Comparison of ENCODE assay signal across 8 mouse cellular contexts in genomic region chr11:69912716-69913530, GRCm38 (mm10). TPM values are rescaled to one million over a fixed set of nuclear protein-coding genes. Genes with fewer than 3 reads are reported as not detected.
A peak's percentile ranks its signal among the peaks of the same experiment; 100 is the strongest.
DNase-seq lines count a peak whose midpoint lies in the region; ATAC-seq and TF ChIP-seq lines count a peak whose summit lies in the region.

No protein-coding gene starts in this region.

- H3K9me3 ChIP-seq in ES-Bruce4 (replicated peaks; ENCODE audit: control insufficient read depth, insufficient read depth, low read length, poor library complexity, severe bottlenecking) = no peaks in the 10 kb centered on the region
- H3K9me3 ChIP-seq in hindbrain, embryonic 12.5 days (replicated peaks) = no peaks in the 10 kb centered on the region

- H3K27me3 ChIP-seq in ES-Bruce4 (ENCODE audit: control insufficient read depth, insufficient read depth, low read length, poor library complexity, severe bottlenecking) = no peaks in the 10 kb centered on the region
- no peaks in the 10 kb centered on the region for H3K27me3 ChIP-seq in hindbrain, embryonic 12.5 days

- H3K4me1 ChIP-seq in ES-Bruce4 (ENCODE audit: control insufficient read depth, insufficient read depth, low read length) = no peaks in the 10 kb centered on the region
- peaks cover 29% of the 10 kb centered on the region for H3K4me1 ChIP-seq in hindbrain, embryonic 12.5 days

- no peak overlapping the region for H3K27ac ChIP-seq in ES-Bruce4 (ENCODE audit: insufficient read depth, low read length)
- peak overlapping the region; percentile 88; the same call in 1 of the 2 replicates for H3K27ac ChIP-seq in hindbrain, embryonic 12.5 days

- no peak for TF ChIP-seq POLR2A in ES-Bruce4 (IDR thresholded peaks at IDR 0.05; ENCODE audit: insufficient read depth, low read length)

- TF ChIP-seq EP300 in ES-Bruce4 (IDR thresholded peaks at IDR 0.05; ENCODE audit: insufficient read depth, low read depth, low read length) = no peak

- H3K36me3 ChIP-seq in ES-Bruce4 (ENCODE audit: control insufficient read depth, insufficient read depth, low read length, poor library complexity, severe bottlenecking) = peaks cover 38% of the 10 kb centered on the region
- H3K36me3 ChIP-seq in hindbrain, embryonic 12.5 days = peaks cover 85% of the 10 kb centered on the region

- WGBS in hindbrain, embryonic 12.5 days = 77% methylated on average over 15 of the region's 15 CpGs

- H3K9ac ChIP-seq in ES-Bruce4 (ENCODE audit: low read depth, poor library complexity, severe bottlenecking) = peak overlapping the region; percentile 71
- peak overlapping the region; percentile 88; the same call in 1 of the 2 replicates for H3K9ac ChIP-seq in hindbrain, embryonic 12.5 days

- DNase-seq in heart, adult 11 months = peak; percentile 93
- no peak for DNase-seq in heart, postnatal 4 days
- DNase-seq in lung, postnatal 10 days = peak; percentile 59
- no peak for DNase-seq in adrenal gland, postnatal 4 days (ENCODE audit: low spot score in 2 of 2)
- DNase-seq in cerebellum, postnatal 36 days = no peak
- DNase-seq in right cerebral cortex, postnatal 14 days = no peak

- peak overlapping the region; percentile 96 for H3K4me2 ChIP-seq in hindbrain, embryonic 12.5 days (replicated peaks)

- H3K4me3 ChIP-seq in ES-Bruce4 (ENCODE audit: low read depth, low read length) = peak overlapping the region; percentile 83
- H3K4me3 ChIP-seq in hindbrain, embryonic 12.5 days = peak overlapping the region; percentile 77

- no peak for TF ChIP-seq CTCF in ES-Bruce4 (IDR thresholded peaks at IDR 0.05; ENCODE audit: low read depth, low read length)

- peak; percentile 31 for ATAC-seq in hindbrain, embryonic 12.5 days (ENCODE audit: low FRiP score)

RNA-seq across cellular contexts. Expression of gene Gps2, which starts 0.8 kb away (rescaled TPM):
- 10 to 100 TPM; 29.6 to 33.0 TPM for total RNA-seq in heart, postnatal 4 days (2021)
- polyA plus RNA-seq in ES-Bruce4 (2011; ENCODE audit: insufficient read depth, insufficient read length, low read depth, missing spikeins) = 23.9 and 24.4 TPM in 2 replicates
- 84.7 and 90.1 TPM in 2 replicates for polyA plus RNA-seq in hindbrain, embryonic 12.5 days (2016; fragmentation: Nextera tagmentation; extraction: Ambion mirVana)
- total RNA-seq in adrenal gland, postnatal 4 days (2021) = 10 to 100 TPM; 60.0 to 67.0 TPM

RNA-seq across cellular contexts. Expression of gene Eif5a, which starts 8.8 kb away (rescaled TPM):
- 100 to 1,000 TPM; 550 to 556 TPM for total RNA-seq in heart, postnatal 4 days (2021)
- polyA plus RNA-seq in ES-Bruce4 (2011; ENCODE audit: insufficient read depth, insufficient read length, low read depth, missing spikeins) = 1,015 and 1,063 TPM in 2 replicates
- 1,354 and 1,360 TPM in 2 replicates for polyA plus RNA-seq in hindbrain, embryonic 12.5 days (2016; fragmentation: Nextera tagmentation; extraction: Ambion mirVana)
- 100 to 1,000 TPM; 598 to 600 TPM for total RNA-seq in adrenal gland, postnatal 4 days (2021)

RNA-seq across cellular contexts. Expression of gene Neurl4, which starts 12.1 kb away (rescaled TPM):
- 10 to 100 TPM; 45.8 to 48.5 TPM for total RNA-seq in heart, postnatal 4 days (2021)
- polyA plus RNA-seq in ES-Bruce4 (2011; ENCODE audit: insufficient read depth, insufficient read length, low read depth, missing spikeins) = 27.9 and 32.4 TPM in 2 replicates
- polyA plus RNA-seq in hindbrain, embryonic 12.5 days (2016; fragmentation: Nextera tagmentation; extraction: Ambion mirVana) = 15.0 and 15.2 TPM in 2 replicates
- 10 to 100 TPM; 45.9 to 53.3 TPM for total RNA-seq in adrenal gland, postnatal 4 days (2021)

RNA-seq across cellular contexts. Expression of gene 2810408A11Rik, which starts 12.1 kb away (rescaled TPM):
- 1 to 10 TPM; 5.2 to 6.2 TPM for total RNA-seq in heart, postnatal 4 days (2021)
- polyA plus RNA-seq in ES-Bruce4 (2011; ENCODE audit: insufficient read depth, insufficient read length, low read depth, missing spikeins) = 11.6 and 13.1 TPM in 2 replicates
- polyA plus RNA-seq in hindbrain, embryonic 12.5 days (2016; fragmentation: Nextera tagmentation; extraction: Ambion mirVana) = 17.8 TPM in 2 replicates
- total RNA-seq in adrenal gland, postnatal 4 days (2021) = 1 to 10 TPM; 4.8 to 5.6 TPM

RNA-seq across cellular contexts. Expression of gene Acap1, which starts 17.6 kb away (rescaled TPM):
- total RNA-seq in heart, postnatal 4 days (2021) = 1 to 10 TPM; 2.8 to 3.2 TPM
- 1.5 and 2.3 TPM in 2 replicates for polyA plus RNA-seq in ES-Bruce4 (2011; ENCODE audit: insufficient read depth, insufficient read length, low read depth, missing spikeins)
- polyA plus RNA-seq in hindbrain, embryonic 12.5 days (2016; fragmentation: Nextera tagmentation; extraction: Ambion mirVana) = 0.86 and 0.92 TPM in 2 replicates
- total RNA-seq in adrenal gland, postnatal 4 days (2021) = 1 to 10 TPM; 1.4 to 1.7 TPM

Comparison
In these comparisons a context has a peak if more than half of its experiments do, and no peak if none do; other contexts are left out.
1. DNase-seq: peak in heart, adult 11 months (single experiment) and lung, postnatal 10 days (single experiment); none in heart, postnatal 4 days (single experiment), adrenal gland, postnatal 4 days (0 of 2), cerebellum, postnatal 36 days (0 of 2) and right cerebral cortex, postnatal 14 days (single experiment).